Mouse (Mus musculus): ENCODE results near the gene Trf. TPM values are rescaled to one million over a fixed set of nuclear protein-coding genes. Genes with fewer than 3 reads are reported as not detected.

The Trf gene
- polyA plus RNA-seq, 1 experiment from 2014 or later = 23.5 TPM

GRCm38 (mm10) chr9:103207846-103208245 lies 22.4 kb downstream of the Trf start:
- Histone ChIP-seq H3K9ac (ENCODE audit: low read depth, low read length) (no peak overlapping the region), H3K4me2 (ENCODE audit: low read length) (peak overlapping the region; percentile 55), H3K27ac (ENCODE audit: low read length) (no peak overlapping the region), H3K4me3 (ENCODE audit: low read depth, low read length) (peak overlapping the region; percentile 9; the same call in 1 of the 2 replicates), H3K27me3 (ENCODE audit: control insufficient read depth, insufficient read depth, low read depth, low read length) (no peaks in the 10 kb centered on the region), H3K36me3 (ENCODE audit: control insufficient read depth, insufficient read depth, low read length) (no peaks in the 10 kb centered on the region), H3K4me1 (ENCODE audit: control insufficient read depth, insufficient read depth, low read length) (no peaks in the 10 kb centered on the region), H3K9me3 (replicated peaks; ENCODE audit: control insufficient read depth, low read length, poor library complexity, severe bottlenecking) (no peaks in the 10 kb centered on the region)
- peak; percentile 56 for ATAC-seq
- 8% methylated on average over 16 of the region's 16 CpGs for WGBS

GRCm38 (mm10) chr9:103205786-103206185 lies 24.5 kb downstream of the Trf start:
- Histone ChIP-seq H3K9me3 (replicated peaks; ENCODE audit: control insufficient read depth, low read length, poor library complexity, severe bottlenecking) (no peaks in the 10 kb centered on the region), H3K4me2 (ENCODE audit: low read length) (no peak overlapping the region), H3K4me3 (ENCODE audit: low read depth, low read length) (no peak overlapping the region), H3K9ac (ENCODE audit: low read depth, low read length) (no peak overlapping the region), H3K4me1 (ENCODE audit: control insufficient read depth, insufficient read depth, low read length) (peaks cover 3% of the 10 kb centered on the region; the same call in 1 of the 2 replicates), H3K36me3 (ENCODE audit: control insufficient read depth, insufficient read depth, low read length) (no peaks in the 10 kb centered on the region), H3K27me3 (ENCODE audit: control insufficient read depth, insufficient read depth, low read depth, low read length) (no peaks in the 10 kb centered on the region), H3K27ac (ENCODE audit: low read length) (no peak overlapping the region)
- ATAC-seq = no peak
- 94% methylated on average over 5 of the region's 5 CpGs for WGBS

GRCm38 (mm10) chr9:103201561-103202260 lies 28.5 kb downstream of the Trf start, which contains the start of gene Srprb:
Srprb (minus strand) TSS chr9:103202137.
- no peaks in the 10 kb centered on the region for H3K27me3 ChIP-seq (ENCODE audit: control insufficient read depth, insufficient read depth, low read depth, low read length)
- H3K4me3 ChIP-seq (ENCODE audit: low read depth, low read length) = peak within 1 kb of the TSS; percentile 81
- ATAC-seq = peak; percentile 98
- peak within 1 kb of the TSS; percentile 76 for H3K9ac ChIP-seq (ENCODE audit: low read depth, low read length)
- peaks cover 10% of the 10 kb centered on the region for H3K36me3 ChIP-seq (ENCODE audit: control insufficient read depth, insufficient read depth, low read length)
- peaks cover 3% of the 10 kb centered on the region; the same call in 1 of the 2 replicates for H3K4me1 ChIP-seq (ENCODE audit: control insufficient read depth, insufficient read depth, low read length)
- under 1% methylated on average over 45 of the region's 45 CpGs for WGBS
- H3K9me3 ChIP-seq (replicated peaks; ENCODE audit: control insufficient read depth, low read length, poor library complexity, severe bottlenecking) = no peaks in the 10 kb centered on the region
- peak within 1 kb of the TSS; percentile 58 for H3K4me2 ChIP-seq (ENCODE audit: low read length)
- H3K27ac ChIP-seq (ENCODE audit: low read length) = peak within 1 kb of the TSS; percentile 82

GRCm38 (mm10) chr9:103188416-103188815 lies 41.8 kb downstream of the Trf start:
- no peaks in the 10 kb centered on the region for H3K27me3 ChIP-seq (ENCODE audit: control insufficient read depth, insufficient read depth, low read depth, low read length)
- WGBS = 81% methylated on average over 4 of the region's 4 CpGs
- H3K4me1 ChIP-seq (ENCODE audit: control insufficient read depth, insufficient read depth, low read length) = no peaks in the 10 kb centered on the region

GRCm38 (mm10) chr9:103186747-103187146 lies 43.5 kb downstream of the Trf start:
- Histone ChIP-seq H3K36me3 (ENCODE audit: control insufficient read depth, insufficient read depth, low read length) (peaks cover 17% of the 10 kb centered on the region), H3K4me2 (ENCODE audit: low read length) (no peak overlapping the region), H3K9me3 (replicated peaks; ENCODE audit: control insufficient read depth, low read length, poor library complexity, severe bottlenecking) (no peaks in the 10 kb centered on the region), H3K27me3 (ENCODE audit: control insufficient read depth, insufficient read depth, low read depth, low read length) (no peaks in the 10 kb centered on the region), H3K4me1 (ENCODE audit: control insufficient read depth, insufficient read depth, low read length) (no peaks in the 10 kb centered on the region), H3K9ac (ENCODE audit: low read depth, low read length) (no peak overlapping the region), H3K4me3 (ENCODE audit: low read depth, low read length) (no peak overlapping the region), H3K27ac (ENCODE audit: low read length) (no peak overlapping the region; the same call in 1 of the 2 replicates)
- 69% methylated on average over 9 of the region's 9 CpGs for WGBS
- ATAC-seq = no peak

More at GRCm38 (mm10) chr9:103188416-103188815, 41.8 kb downstream of the Trf start:
- Histone ChIP-seq H3K27ac (ENCODE audit: low read length) (no peak overlapping the region), H3K9ac (ENCODE audit: low read depth, low read length) (no peak overlapping the region), H3K4me2 (ENCODE audit: low read length) (no peak overlapping the region), H3K36me3 (ENCODE audit: control insufficient read depth, insufficient read depth, low read length) (peaks cover 14% of the 10 kb centered on the region), H3K9me3 (replicated peaks; ENCODE audit: control insufficient read depth, low read length, poor library complexity, severe bottlenecking) (no peaks in the 10 kb centered on the region), H3K4me3 (ENCODE audit: low read depth, low read length) (no peak overlapping the region)
- peak; percentile 25; the same call in 1 of the 2 replicates for ATAC-seq

- no peak overlapping the region for H3K9ac ChIP-seq (ENCODE audit: low read depth, low read length)
- H3K27me3 ChIP-seq (ENCODE audit: control insufficient read depth, insufficient read depth, low read depth, low read length) = no peaks in the 10 kb centered on the region
- peaks cover 17% of the 10 kb centered on the region for H3K36me3 ChIP-seq (ENCODE audit: control insufficient read depth, insufficient read depth, low read length)
- no peak overlapping the region for H3K4me2 ChIP-seq (ENCODE audit: low read length)
- 92% methylated on average over 8 of the region's 8 CpGs for WGBS
- no peak overlapping the region for H3K27ac ChIP-seq (ENCODE audit: low read length)
- ATAC-seq = no peak
- no peaks in the 10 kb centered on the region for H3K9me3 ChIP-seq (replicated peaks; ENCODE audit: control insufficient read depth, low read length, poor library complexity, severe bottlenecking)
- H3K4me3 ChIP-seq (ENCODE audit: low read depth, low read length) = no peak overlapping the region
- H3K4me1 ChIP-seq (ENCODE audit: control insufficient read depth, insufficient read depth, low read length) = peaks cover under 1% of the 10 kb centered on the region; the same call in 1 of the 2 replicates
Measured at GRCm38 (mm10) chr9:103185946-103186345, 44.3 kb downstream of the Trf start.

GRCm38 (mm10) chr9:103184855-103185254 lies 45.4 kb downstream of the Trf start:
- H3K9me3 ChIP-seq (replicated peaks; ENCODE audit: control insufficient read depth, low read length, poor library complexity, severe bottlenecking) = no peaks in the 10 kb centered on the region
- peaks cover 12% of the 10 kb centered on the region for H3K36me3 ChIP-seq (ENCODE audit: control insufficient read depth, insufficient read depth, low read length)
- WGBS = 67% methylated on average over 4 of the region's 4 CpGs
- H3K27ac ChIP-seq (ENCODE audit: low read length) = no peak overlapping the region
- no peak overlapping the region for H3K4me3 ChIP-seq (ENCODE audit: low read depth, low read length)
- H3K27me3 ChIP-seq (ENCODE audit: control insufficient read depth, insufficient read depth, low read depth, low read length) = no peaks in the 10 kb centered on the region
- H3K4me1 ChIP-seq (ENCODE audit: control insufficient read depth, insufficient read depth, low read length) = peaks cover 8% of the 10 kb centered on the region; the same call in 1 of the 2 replicates
- H3K4me2 ChIP-seq (ENCODE audit: low read length) = no peak overlapping the region
- no peak overlapping the region for H3K9ac ChIP-seq (ENCODE audit: low read depth, low read length)
- no peak for ATAC-seq

GRCm38 (mm10) chr9:103181886-103182285 lies 48.4 kb downstream of the Trf start:
- no peak for ATAC-seq
- Histone ChIP-seq H3K27me3 (ENCODE audit: control insufficient read depth, insufficient read depth, low read depth, low read length) (no peaks in the 10 kb centered on the region), H3K4me1 (ENCODE audit: control insufficient read depth, insufficient read depth, low read length) (peaks cover 8% of the 10 kb centered on the region; the same call in 1 of the 2 replicates), H3K9me3 (replicated peaks; ENCODE audit: control insufficient read depth, low read length, poor library complexity, severe bottlenecking) (no peaks in the 10 kb centered on the region), H3K4me3 (ENCODE audit: low read depth, low read length) (no peak overlapping the region), H3K27ac (ENCODE audit: low read length) (no peak overlapping the region), H3K36me3 (ENCODE audit: control insufficient read depth, insufficient read depth, low read length) (peaks cover 6% of the 10 kb centered on the region), H3K4me2 (ENCODE audit: low read length) (no peak overlapping the region), H3K9ac (ENCODE audit: low read depth, low read length) (no peak overlapping the region)
- 91% methylated on average over 8 of the region's 8 CpGs for WGBS

Data from midbrain, embryonic 16.5 days (tissue).